Mouse (Mus musculus) neutrophil, adult 5-6 weeks (primary cell): ENCODE data around the gene Klhl11. TPM values are rescaled to one million over a fixed set of nuclear protein-coding genes. Genes with fewer than 3 reads are reported as not detected.

Experiments used
- ATAC-seq: fragments of 151-379, 151-347 bp; 2 replicates; pipeline ENCODE4 v1.8.0; 2017; ENCODE audit warnings: mild to moderate bottlenecking, moderate TSS enrichment; ENCODE audit not compliant: insufficient number of reproducible peaks, poor library complexity, low FRiP score, severe bottlenecking; ENCODE audit errors: extremely low read depth
- total RNA-seq: library from RNA; stranded (forward); fragments of 200-1000 nt; gene quantifications from 2 replicates; pipeline ENCODE4 v1.2.3, GENCODE M21; 2017

The Klhl11 gene
- total RNA-seq, 1 experiment from 2014 or later, result 21.9 TPM

DNA sequence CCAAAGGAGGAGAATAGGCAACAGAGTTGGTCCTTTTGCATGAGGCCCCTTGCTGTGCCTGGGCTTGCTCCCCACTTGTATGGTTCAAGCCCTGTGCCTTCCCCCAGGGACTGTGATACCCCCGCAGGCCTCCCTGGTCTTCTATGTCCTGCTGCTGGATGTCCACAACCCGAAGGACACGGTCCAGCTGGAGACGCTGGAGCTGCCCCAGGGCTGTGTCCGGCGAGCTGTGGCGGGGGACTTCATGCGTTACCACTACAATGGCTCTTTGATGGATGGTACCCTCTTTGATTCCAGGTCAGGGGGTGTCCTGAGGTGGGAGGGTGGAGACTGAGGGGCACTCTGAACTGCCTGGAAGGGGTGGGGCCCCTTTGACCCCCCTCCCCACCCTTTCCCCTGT, 51.0 kb downstream of the Klhl11 start:
- no peak for ATAC-seq

DNA sequence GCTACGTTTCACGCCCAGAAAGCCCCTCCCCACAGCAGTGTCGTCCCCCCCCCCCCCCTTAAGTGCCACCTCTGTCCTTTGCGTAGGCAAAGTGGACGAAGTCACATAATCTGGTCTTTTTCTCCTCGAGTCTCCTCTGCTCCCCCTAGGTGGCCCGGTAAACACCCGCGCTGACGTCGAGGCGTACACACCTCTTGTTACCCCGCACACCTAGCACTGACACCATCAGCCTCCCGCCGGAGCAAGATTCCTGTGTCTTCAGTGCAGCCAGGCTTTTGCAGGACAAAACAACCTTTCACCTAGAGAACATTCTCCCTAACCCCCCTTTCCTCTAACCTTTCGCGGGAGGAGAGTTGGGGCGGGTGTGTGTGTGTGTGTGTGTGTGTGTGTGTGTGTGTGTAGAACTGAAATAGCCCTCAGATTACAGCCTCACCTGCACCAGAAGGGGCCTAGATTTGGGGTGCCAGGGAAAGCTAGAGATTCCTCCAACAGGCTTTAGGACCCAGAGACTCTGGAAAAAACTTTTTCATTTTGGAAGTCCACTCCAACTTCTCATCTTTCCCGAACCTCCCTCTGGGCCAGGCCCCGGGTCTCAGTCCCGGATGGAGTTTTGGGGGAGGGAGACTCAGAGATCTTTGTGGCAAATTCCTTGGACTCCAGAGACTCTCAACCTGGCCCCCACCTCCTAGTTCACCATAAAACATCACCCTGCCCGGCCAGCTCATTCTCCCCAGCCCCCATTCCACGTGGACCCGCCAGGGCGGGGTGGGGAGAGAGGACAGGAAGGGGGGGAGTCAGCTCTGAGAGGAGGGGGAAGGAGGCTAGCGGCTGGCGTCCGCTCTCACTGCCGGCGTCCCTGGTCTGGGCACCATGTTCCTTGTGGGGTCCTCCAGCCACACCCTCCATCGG, 57.4 kb downstream of the Klhl11 start, which contains the start of gene Fkbp10:
Gene Fkbp10, plus strand, starts transcription at position 784 of the 909 bp plus-strand sequence.
- ATAC-seq, result no peak

DNA sequence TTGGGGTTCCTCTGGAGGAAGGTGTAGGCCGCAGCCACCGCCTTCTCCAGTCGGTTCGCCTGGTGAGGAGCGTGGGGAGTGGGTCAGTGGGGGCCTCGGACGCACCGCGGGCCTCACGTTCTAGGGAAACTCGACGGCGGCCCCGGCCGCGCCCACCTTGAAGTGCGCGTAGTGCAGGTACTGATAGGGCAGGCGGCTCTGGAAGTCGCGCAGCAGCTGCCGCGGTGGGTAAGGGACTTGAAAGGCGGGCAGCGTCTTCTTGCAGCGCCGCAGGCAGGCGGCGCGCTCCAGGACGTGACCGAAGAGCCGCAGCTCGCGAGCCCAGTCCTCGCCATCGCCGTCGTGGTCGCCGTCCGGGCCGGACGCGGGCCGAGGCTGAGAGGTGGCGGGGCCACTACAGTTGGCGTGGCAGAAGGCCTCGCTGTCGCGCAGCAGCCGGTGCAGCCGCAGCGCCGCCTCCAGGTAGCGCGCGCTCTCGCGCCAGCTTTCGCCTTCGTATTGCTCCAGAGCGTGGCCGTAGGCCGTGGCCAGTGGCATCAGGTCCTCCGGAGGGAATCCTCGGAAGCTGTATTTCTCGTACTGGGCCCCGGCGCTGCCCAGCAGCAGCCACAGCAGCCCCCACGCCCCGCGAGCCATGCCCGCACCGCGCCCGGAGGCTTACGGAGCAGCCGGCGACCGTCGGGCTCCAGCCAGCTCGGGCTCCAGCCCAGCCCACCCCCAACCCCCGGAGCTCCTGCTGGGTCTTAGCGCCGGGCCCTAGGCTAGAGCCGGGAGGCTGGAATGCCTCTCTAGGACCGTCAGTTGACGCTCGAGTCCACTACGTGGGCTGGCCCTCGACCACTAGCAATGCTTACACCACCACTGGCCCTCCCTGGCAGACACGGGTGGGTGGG, 58.3 kb downstream of the Klhl11 start, which contains the start of gene P3h4:
Gene P3h4, minus strand, starts transcription at position 816 of the 893 bp plus-strand sequence.
- ATAC-seq, result no peak

DNA sequence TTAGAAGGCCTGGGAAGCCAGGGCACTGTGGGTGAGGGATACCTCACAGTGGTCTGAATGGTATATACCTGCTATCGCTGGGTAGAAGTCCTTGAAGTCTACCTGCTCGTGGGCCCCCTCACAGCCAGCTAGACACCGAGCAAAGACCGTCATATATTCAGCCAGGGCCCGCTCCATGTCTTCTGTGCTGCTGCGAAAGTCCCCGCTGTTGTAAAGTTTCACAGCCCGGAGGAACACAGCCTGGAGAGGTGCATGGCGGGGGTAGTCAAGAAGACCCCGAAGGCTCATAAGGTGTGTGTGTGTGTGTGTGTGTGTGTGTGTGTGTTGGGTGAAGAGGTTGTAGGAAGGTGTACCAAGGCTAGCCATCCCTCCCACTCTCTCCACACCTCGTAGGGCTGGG, 59.0 kb downstream of the Klhl11 start:
- ATAC-seq, result no peak

Other genes starting within 250 kb of the Klhl11 start
- gene Krt16, start 223.8 kb downstream of the Klhl11 start, total RNA-seq, result 0.25 TPM in 1 of 2 replicates, not detected in the other
- not detected in 2 replicates for gene Krt17, start 211.7 kb downstream of the Klhl11 start, total RNA-seq
- not detected in 2 replicates for gene Krt42, start 202.9 kb downstream of the Klhl11 start, total RNA-seq
- 734 and 752 TPM in 2 replicates for gene Eif1, start 152.9 kb downstream of the Klhl11 start, total RNA-seq
- not detected in 2 replicates for gene Gast, start 138.3 kb downstream of the Klhl11 start, total RNA-seq
- gene Hap1, start 116.6 kb downstream of the Klhl11 start, total RNA-seq, result 0.70 and 0.74 TPM in 2 replicates
- 2.0 and 3.0 TPM in 2 replicates for gene Jup, start 75.0 kb downstream of the Klhl11 start, total RNA-seq
- gene P3h4, start 57.9 kb downstream of the Klhl11 start, total RNA-seq, result not detected in 2 replicates
- not detected in 2 replicates for gene Fkbp10, start 57.0 kb downstream of the Klhl11 start, total RNA-seq
- gene Nt5c3b, start 30.9 kb downstream of the Klhl11 start, total RNA-seq, result 20.9 and 30.9 TPM in 2 replicates
- 1.0 TPM in 1 of 2 replicates, not detected in the other for gene Klhl10, start 30.8 kb downstream of the Klhl11 start, total RNA-seq
- gene Acly, start 55.3 kb upstream of the Klhl11 start, total RNA-seq, result 86.6 and 88.5 TPM in 2 replicates
- 1.0 and 1.1 TPM in 2 replicates for gene Ttc25, start 72.9 kb upstream of the Klhl11 start, total RNA-seq
- 87.3 and 99.3 TPM in 2 replicates for gene Cnp, start 102.2 kb upstream of the Klhl11 start, total RNA-seq
- gene Nkiras2, start 146.5 kb upstream of the Klhl11 start, total RNA-seq, result 18.3 and 22.9 TPM in 2 replicates
- gene Dnajc7, start 147.4 kb upstream of the Klhl11 start, total RNA-seq, result 520 and 539 TPM in 2 replicates
- not detected in 2 replicates for gene Zfp385c, start 219.7 kb upstream of the Klhl11 start, total RNA-seq
- 37.9 and 59.2 TPM in 2 replicates for gene Dhx58, start 231.5 kb upstream of the Klhl11 start, total RNA-seq
- gene Kat2a, start 239.7 kb upstream of the Klhl11 start, total RNA-seq, result 9.2 and 10.8 TPM in 2 replicates
- not detected in 2 replicates for gene Hspb9, start 241.1 kb upstream of the Klhl11 start, total RNA-seq